Mouse (Mus musculus) liver, embryonic 13.5 days (tissue): Measurements from ENCODE around the gene Gm8947. TPM values are rescaled to one million over a fixed set of nuclear protein-coding genes. Genes with fewer than 3 reads are reported as not detected.
"Not testable (repeated sequence)": the region's sequence is repeated elsewhere in the genome, so short reads cannot be mapped to it uniquely, and the experiment has no call there.

ENCODE experiments used
- ATAC-seq: fragments of 200-750 bp; cut with Nextera tagmentation; 2 replicates; pipeline ENCODE4 v1.8.0; 2017; ENCODE audit warnings: low read depth, mild to moderate bottlenecking, moderate number of reproducible peaks, moderate library complexity
- DNase-seq: peaks from one replicate; pipeline ENCODE4 v3.0.0; 2022
- H3K27ac ChIP-seq: fragments of 300-500 bp; sonication (generic); 2 replicates; pipeline ENCODE4 v1.5.1; 2015; ENCODE audit warnings: moderate library complexity, mild to moderate bottlenecking, inconsistent platforms
- H3K27me3 ChIP-seq: fragments of 300-500 bp; sonication (generic); 2 replicates; pipeline ENCODE4 v1.6.1; 2015; ENCODE audit warnings: mild to moderate bottlenecking, inconsistent platforms
- H3K36me3 ChIP-seq: fragments of 300-500 bp; sonication (generic); 2 replicates; pipeline ENCODE4 v1.6.1; 2015; ENCODE audit warnings: mild to moderate bottlenecking, inconsistent platforms
- H3K4me1 ChIP-seq: fragments of 300-500 bp; sonication (generic); replicated peaks from 2 replicates; pipeline ENCODE4 v1.6.1; 2015; ENCODE audit warnings: inconsistent platforms
- H3K4me2 ChIP-seq: fragments of 300-500 bp; sonication (generic); 2 replicates; pipeline ENCODE4 v1.6.1; 2015; ENCODE audit warnings: inconsistent platforms, mild to moderate bottlenecking, moderate library complexity
- H3K4me3 ChIP-seq: fragments of 300-500 bp; sonication (generic); replicated peaks from 2 replicates; pipeline ENCODE4 v1.5.1; 2015; ENCODE audit warnings: mild to moderate bottlenecking, inconsistent platforms
- H3K9ac ChIP-seq: fragments of 300-500 bp; sonication (generic); 2 replicates; pipeline ENCODE4 v1.6.1; 2015; ENCODE audit warnings: mild to moderate bottlenecking, inconsistent platforms
- H3K9me3 ChIP-seq: fragments of 300-500 bp; sonication (generic); replicated peaks from 2 replicates; pipeline ENCODE4 v1.6.1; 2016; ENCODE audit warnings: inconsistent platforms
- WGBS: fragments of 180-500 bp; shearing (Covaris S2); methylation state at CpG from one replicate; pipeline ENCODE4 v1.1.7; 2015; ENCODE audit not compliant: insufficient replicate concordance; 5-methylcytosine and 5-hydroxymethylcytosine counted together
- polyA plus RNA-seq: library from polyadenylated mRNA; unstranded; fragments of >200 nt; fragmentation: Nextera tagmentation; extraction: Ambion mirVana; gene quantifications from 2 replicates; pipeline ENCODE4 v1.2.1, GENCODE M21; 2015

The Gm8947 gene
- polyA plus RNA-seq, 1 experiment from 2014 or later: 1.2 TPM

- Histone ChIP-seq H3K9ac (no peak overlapping the region), H3K36me3 (no peaks in the 10 kb centered on the region), H3K27me3 (no peaks in the 10 kb centered on the region), H3K4me3 (no peak overlapping the region), H3K9me3 (no peaks in the 10 kb centered on the region), H3K27ac (no peak overlapping the region), H3K4me1 (peaks cover 12% of the 10 kb centered on the region), H3K4me2 (no peak overlapping the region)
- DNase-seq (no peak), ATAC-seq (peak; percentile 50; the same call in 1 of the 2 replicates)
- 67% methylated on average over 2 of the region's 2 CpGs for WGBS
Observed at GRCm38 (mm10) chr1:151158857-151159510, 33.2 kb upstream of the Gm8947 start.

DNA sequence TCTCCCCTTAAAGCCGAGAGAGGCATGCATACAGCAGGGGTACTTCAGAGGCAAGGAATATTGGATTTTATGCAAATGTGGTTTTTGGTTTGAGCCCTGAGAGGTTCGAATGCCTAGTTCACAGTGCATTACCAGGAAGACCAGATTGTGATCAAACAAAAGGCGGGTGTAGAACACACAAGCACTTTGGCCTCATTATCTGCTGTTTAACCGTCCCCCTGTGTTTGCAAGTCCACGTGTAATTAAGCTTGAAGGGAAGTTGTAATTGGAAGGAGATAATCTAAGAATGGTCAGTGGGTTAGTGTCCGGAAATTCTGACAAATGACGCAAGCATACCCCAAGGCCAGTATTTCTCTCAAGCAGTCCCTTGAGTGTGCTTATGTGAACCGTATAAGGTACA is 26.1 kb upstream of the Gm8947 start:
- H3K27ac ChIP-seq: peak overlapping the region; percentile 56
- no peaks in the 10 kb centered on the region for H3K9me3 ChIP-seq
- no peak for DNase-seq
- H3K36me3 ChIP-seq: no peaks in the 10 kb centered on the region
- H3K4me1 ChIP-seq: peaks cover 35% of the 10 kb centered on the region
- no peak overlapping the region; the same call in 1 of the 2 replicates for H3K9ac ChIP-seq
- WGBS: 17% methylated on average over 8 of the region's 8 CpGs
- H3K27me3 ChIP-seq: no peaks in the 10 kb centered on the region
- no peak overlapping the region for H3K4me3 ChIP-seq
- H3K4me2 ChIP-seq: no peak overlapping the region
- ATAC-seq: peak; percentile 41; the same call in 1 of the 2 replicates

DNA sequence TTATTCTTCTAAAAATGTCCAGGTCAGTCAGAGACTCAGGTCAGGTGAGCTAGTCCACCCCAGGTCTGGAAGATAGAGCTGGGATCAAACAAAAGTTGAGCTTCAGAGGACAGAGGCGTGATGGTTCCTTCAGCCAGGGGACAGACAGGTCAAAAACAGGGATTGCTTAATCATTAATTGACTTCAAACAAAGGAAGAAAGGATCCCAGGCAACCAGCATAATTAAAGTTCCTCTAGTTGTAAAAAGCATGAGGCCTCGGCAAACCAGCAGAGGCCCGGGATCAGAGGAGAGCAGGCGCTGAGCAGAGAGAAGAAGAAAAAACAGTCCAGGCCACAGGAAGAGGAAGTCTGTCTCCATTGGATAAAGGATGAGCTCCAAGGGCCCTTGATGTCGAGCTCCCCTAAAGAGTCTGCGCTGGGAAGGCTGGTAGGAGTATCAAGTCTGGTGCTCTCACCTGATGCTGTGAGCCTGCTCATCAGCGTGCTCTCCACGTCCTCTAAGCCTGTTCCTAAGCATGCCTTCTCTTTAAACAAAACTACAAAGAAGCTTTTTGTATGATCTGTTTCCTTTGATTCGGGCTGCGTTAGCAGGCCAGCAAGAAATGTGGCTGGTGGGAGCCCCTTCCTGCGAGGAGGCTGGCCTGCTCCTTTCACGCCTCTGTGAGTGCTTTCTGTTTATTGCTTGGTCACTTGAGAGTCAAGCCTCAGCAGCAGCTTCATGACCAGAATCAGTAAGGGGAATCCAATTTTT is 24.7 kb upstream of the Gm8947 start:
- Histone ChIP-seq H3K4me1 (peaks cover 35% of the 10 kb centered on the region), H3K4me2 (peak overlapping the region; percentile 18; the same call in 1 of the 2 replicates), H3K27me3 (no peaks in the 10 kb centered on the region), H3K4me3 (no peak overlapping the region), H3K9me3 (no peaks in the 10 kb centered on the region), H3K36me3 (no peaks in the 10 kb centered on the region), H3K9ac (no peak overlapping the region), H3K27ac (peak overlapping the region; percentile 67)
- WGBS: 35% methylated on average over 12 of the region's 12 CpGs
- ATAC-seq (peak; percentile 35), DNase-seq (no peak)

GRCm38 (mm10) chr1:151168637-151169036 is 23.5 kb upstream of the Gm8947 start:
- Histone ChIP-seq H3K9me3 (no peaks in the 10 kb centered on the region), H3K36me3 (no peaks in the 10 kb centered on the region), H3K9ac (no peak overlapping the region), H3K4me1 (peaks cover 35% of the 10 kb centered on the region), H3K4me3 (no peak overlapping the region), H3K27me3 (no peaks in the 10 kb centered on the region), H3K4me2 (no peak overlapping the region), H3K27ac (peak overlapping the region; percentile 67; the same call in 1 of the 2 replicates)
- ATAC-seq (no peak), DNase-seq (no peak)
- WGBS: 57% methylated on average over 3 of the region's 3 CpGs

- no peak overlapping the region for H3K27ac ChIP-seq
- no peaks in the 10 kb centered on the region for H3K36me3 ChIP-seq
- H3K9me3 ChIP-seq: no peaks in the 10 kb centered on the region
- H3K4me3 ChIP-seq: no peak overlapping the region
- DNase-seq (no peak), ATAC-seq (no peak)
- H3K9ac ChIP-seq: no peak overlapping the region
- H3K4me1 ChIP-seq: peaks cover 29% of the 10 kb centered on the region
- 43% methylated on average over 2 of the region's 2 CpGs for WGBS
- H3K4me2 ChIP-seq: no peak overlapping the region
- H3K27me3 ChIP-seq: no peaks in the 10 kb centered on the region
Observed at GRCm38 (mm10) chr1:151171572-151172461, 20.4 kb upstream of the Gm8947 start.

GRCm38 (mm10) chr1:151177030-151177936 is 14.9 kb upstream of the Gm8947 start:
- peak overlapping the region; percentile 82 for H3K27ac ChIP-seq

DNA sequence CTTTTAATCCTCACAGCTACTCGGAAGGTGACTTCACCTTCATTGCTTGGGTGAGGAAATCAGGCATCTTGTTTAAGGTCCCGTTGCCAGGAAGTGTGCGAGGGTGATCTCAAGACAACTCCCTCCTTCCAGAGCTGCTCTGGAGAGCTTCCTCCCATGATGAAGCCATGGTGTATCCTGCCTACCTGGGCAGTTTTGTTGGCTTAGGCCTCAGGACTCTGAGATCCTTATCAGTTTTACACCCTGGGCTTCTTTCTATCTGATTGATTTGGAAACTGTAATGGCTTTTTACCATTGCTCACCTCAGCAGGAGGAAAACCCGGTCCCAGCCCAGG is 14.3 kb upstream of the Gm8947 start:
- peak overlapping the region; percentile 82 for H3K27ac ChIP-seq
- peak overlapping the region; percentile 57 for H3K4me2 ChIP-seq
- ATAC-seq: peak; percentile 70
- H3K9me3 ChIP-seq: no peaks in the 10 kb centered on the region
- peak overlapping the region; percentile 41 for H3K4me3 ChIP-seq
- 14% methylated on average over 4 of the region's 4 CpGs for WGBS
- H3K27me3 ChIP-seq: no peaks in the 10 kb centered on the region
- H3K4me1 ChIP-seq: peaks cover 52% of the 10 kb centered on the region
- DNase-seq: no peak
- H3K36me3 ChIP-seq: no peaks in the 10 kb centered on the region
- peak overlapping the region; percentile 63 for H3K9ac ChIP-seq

More at GRCm38 (mm10) chr1:151177030-151177936, 14.9 kb upstream of the Gm8947 start:
- WGBS: 6% methylated on average over 10 of the region's 10 CpGs
- no peaks in the 10 kb centered on the region for H3K36me3 ChIP-seq
- peaks cover 52% of the 10 kb centered on the region for H3K4me1 ChIP-seq
- ATAC-seq (peak; percentile 89), DNase-seq (peak; percentile 67)
- no peaks in the 10 kb centered on the region for H3K27me3 ChIP-seq
- H3K4me2 ChIP-seq: peak overlapping the region; percentile 57
- H3K9ac ChIP-seq: peak overlapping the region; percentile 63
- no peaks in the 10 kb centered on the region for H3K9me3 ChIP-seq
- H3K4me3 ChIP-seq: peak overlapping the region; percentile 41

DNA sequence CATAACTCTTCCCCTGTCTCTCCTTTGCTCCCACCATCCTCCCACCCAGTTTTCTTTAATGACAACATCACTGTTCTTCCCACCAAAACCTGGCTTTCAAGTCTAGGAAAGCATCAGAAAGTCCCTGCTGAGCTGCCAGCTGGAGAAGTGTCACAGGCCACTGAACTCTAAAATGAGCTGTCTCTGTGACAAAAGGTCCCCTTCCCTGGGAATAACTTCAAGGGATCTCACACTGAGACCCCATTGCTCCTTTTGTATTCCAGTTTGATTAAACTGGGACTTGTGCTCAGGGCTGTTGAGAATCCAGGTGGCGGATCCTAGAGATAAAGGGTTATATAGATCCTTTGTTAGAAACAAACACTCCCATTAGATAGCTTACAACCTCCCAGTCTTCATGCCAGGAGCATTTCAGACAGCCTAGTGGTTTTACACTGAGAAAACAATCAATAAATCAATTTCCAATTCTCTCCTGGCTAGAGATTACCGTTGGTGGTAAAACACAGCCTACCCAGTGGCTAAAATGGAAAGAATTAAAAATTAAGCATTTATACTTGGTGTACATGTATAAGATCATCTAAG is 13.6 kb upstream of the Gm8947 start:
- no peak overlapping the region for H3K4me3 ChIP-seq
- no peaks in the 10 kb centered on the region for H3K36me3 ChIP-seq
- 0 out of 2 replicates have a peak overlapping the region, but pooled peaks have one; percentile 63 for H3K9ac ChIP-seq
- ATAC-seq (no peak), DNase-seq (no peak)
- H3K4me2 ChIP-seq: peak overlapping the region; percentile 57; the same call in 1 of the 2 replicates
- 76% methylated on average over 2 of the region's 2 CpGs for WGBS
- peak overlapping the region; percentile 45; the same call in 1 of the 2 replicates for H3K27ac ChIP-seq
- H3K27me3 ChIP-seq: no peaks in the 10 kb centered on the region
- H3K4me1 ChIP-seq: peaks cover 52% of the 10 kb centered on the region
- H3K9me3 ChIP-seq: no peaks in the 10 kb centered on the region

- 23% methylated on average over 2 of the region's 2 CpGs for WGBS
- H3K4me1 ChIP-seq: peaks cover 54% of the 10 kb centered on the region
- no peaks in the 10 kb centered on the region for H3K27me3 ChIP-seq
- DNase-seq (no peak), ATAC-seq (0 out of 2 replicates have a peak, but pooled peaks have one; percentile 11)
- no peak overlapping the region for H3K9ac ChIP-seq
- H3K36me3 ChIP-seq: no peaks in the 10 kb centered on the region
- H3K4me3 ChIP-seq: no peak overlapping the region
- H3K9me3 ChIP-seq: no peaks in the 10 kb centered on the region
- no peak overlapping the region for H3K4me2 ChIP-seq
- H3K27ac ChIP-seq: no peak overlapping the region
Observed at GRCm38 (mm10) chr1:151180167-151180566, 12.0 kb upstream of the Gm8947 start.

DNA sequence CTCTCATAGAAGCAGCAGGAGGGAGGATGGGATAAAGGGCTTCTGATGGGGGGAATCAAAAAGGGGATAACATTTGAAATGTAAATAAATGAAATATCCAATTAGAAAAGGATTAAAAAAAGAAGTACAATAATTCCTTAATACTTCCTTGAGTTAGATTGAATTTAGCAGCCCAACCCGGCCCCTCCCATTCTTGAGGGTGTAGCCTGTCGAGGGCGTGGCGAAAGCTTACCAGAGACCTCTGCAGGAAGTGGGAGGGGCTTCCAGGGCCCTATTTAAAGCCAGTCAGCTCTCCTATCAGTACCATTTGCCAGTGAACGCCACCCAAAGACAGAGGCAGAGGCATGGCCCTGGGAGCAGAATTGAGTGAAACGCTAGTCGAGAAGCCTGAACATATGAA is 9.9 kb upstream of the Gm8947 start, which contains the start of gene Gm47985:
TSS of gene Gm47985 (plus strand) at position 272 of the 400 bp plus-strand sequence.
- not testable (repeated sequence) for H3K27me3 ChIP-seq, H3K27ac ChIP-seq, ATAC-seq, DNase-seq, H3K4me2 ChIP-seq, H3K4me3 ChIP-seq, H3K36me3 ChIP-seq, H3K9ac ChIP-seq, H3K9me3 ChIP-seq
- WGBS: no CpG with 5 or more reads among the region's 7 CpGs
- peaks cover 46% of the 10 kb centered on the region for H3K4me1 ChIP-seq
